Mouse (Mus musculus): Measurements from ENCODE around the gene Unc119b.
"Not testable (repeated sequence)": the region's sequence is repeated elsewhere in the genome, so short reads cannot be mapped to it uniquely, and the experiment has no call there.

The Unc119b gene

DNA sequence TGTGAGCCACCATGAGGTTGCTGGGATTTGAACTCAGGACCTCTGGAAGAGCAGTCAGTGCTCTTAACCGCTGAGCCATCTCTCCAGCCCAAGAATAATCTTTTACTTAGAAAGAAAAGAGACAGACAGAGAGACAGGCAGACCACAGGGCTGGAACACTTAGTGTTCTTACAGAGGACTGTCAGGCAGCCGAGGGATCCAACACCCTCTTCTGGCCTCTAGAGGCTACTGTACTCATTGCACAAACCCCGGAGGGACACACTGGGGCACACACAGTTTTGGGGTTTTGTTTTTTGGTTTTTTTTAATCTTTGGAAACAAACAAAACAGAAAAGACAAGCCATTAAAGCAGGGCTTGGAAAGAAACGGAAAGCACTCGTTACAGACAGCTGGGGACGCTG lies 5.4 kb downstream of the Unc119b start:
- DNase-seq, result no peak

DNA sequence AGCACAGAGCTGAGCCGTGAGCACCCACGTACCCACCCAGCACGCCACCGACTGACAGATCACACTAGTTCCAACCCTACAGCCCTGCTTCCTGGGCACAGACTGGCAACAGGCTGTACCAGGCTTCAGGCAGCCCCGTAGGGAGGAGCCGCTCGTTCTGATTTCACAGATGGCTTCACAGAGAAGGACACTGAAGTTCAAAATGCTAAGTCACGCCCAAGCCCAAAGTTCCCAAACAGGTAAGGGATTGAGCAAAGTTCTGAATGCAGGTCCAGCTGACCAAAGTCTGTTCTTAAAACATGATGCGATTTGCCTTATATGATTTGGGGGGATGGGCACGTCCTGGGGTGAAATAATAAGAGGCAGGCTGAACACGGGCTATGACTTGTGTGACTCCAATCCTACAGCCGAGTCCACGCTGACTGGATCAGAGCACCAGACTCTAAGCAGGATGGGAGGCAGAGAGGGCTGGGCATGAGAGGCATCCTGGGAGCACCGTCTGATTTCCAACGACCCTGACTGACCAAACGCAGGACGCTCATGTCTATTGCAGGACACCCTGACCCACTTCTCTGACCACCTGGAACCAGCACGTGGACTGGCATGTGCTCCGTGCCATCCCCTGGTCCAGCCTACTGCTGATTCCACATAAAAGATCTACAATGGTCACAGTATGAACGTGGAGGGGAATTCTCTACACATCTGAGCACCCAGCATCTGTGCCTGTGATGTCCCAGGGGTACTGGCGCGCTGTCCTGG lies 7.2 kb downstream of the Unc119b start:
- no peak for DNase-seq

DNA sequence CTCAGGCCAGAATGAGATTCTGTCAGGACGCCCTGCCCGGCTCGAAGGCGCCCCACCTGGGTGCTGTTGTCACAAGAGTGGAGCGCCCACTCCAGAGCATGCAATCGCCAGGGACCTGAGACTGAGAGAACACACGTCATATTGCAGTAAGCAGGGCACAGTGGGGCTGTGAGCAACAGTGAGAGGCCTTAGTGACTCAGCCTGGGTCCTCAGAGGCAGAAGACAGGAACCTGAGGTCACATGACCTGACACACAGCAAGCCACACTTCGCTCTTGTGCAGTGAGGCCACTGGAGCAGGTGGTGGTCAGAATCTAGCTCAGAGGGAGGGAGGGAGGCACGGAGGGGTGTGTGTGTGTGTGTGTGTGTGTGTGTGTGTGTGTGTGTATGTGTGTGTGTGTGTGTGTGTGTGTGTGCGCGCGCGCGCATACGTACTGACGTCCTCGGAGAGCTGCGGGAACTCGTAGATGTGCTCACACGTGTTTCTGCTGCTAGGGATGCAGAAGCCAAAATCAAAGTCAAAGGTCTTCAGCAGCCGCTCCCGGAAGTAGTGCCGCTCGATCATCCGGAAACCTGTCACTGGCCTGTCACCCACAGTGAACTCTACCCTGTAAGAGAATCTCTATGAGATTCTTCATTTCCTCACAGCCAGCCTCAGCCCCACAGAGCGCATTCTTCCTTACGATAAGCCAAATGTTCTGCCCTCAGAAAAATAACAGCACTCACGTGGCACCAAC lies 8.0 kb downstream of the Unc119b start:
- DNase-seq, result no peak

DNA sequence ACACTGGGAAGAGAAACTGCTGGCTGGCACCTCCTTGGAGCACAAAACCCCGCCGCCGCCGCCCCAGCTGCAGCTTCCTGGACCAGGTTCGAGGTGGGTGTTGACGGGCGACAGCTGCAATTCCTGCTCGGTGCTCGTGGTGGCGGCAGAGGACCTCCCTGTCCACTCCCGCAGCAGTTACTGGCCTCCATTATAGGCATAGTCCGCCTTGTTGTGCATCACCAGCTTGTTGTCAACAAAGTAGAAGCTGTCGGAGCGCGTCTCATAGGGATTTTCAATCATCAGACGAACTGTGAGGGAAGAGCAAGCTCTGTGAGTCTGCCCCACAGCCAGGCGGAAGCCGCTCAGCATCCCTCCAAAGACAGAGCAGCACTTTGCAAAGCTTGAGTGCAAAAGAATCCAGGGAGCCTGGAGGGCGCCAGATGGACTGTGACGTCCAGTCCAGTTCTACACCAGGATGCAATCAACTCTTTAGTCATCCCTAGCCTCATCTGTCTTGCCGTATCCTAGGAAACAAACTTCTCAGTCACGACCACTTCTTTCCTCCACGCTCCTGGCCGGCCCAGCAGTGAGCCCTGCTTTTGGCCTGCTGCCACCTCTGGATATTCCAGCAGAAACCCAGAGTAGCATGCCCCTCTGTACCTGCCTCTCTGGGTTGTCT lies 9.4 kb downstream of the Unc119b start:
- DNase-seq, result peak; percentile 92

DNA sequence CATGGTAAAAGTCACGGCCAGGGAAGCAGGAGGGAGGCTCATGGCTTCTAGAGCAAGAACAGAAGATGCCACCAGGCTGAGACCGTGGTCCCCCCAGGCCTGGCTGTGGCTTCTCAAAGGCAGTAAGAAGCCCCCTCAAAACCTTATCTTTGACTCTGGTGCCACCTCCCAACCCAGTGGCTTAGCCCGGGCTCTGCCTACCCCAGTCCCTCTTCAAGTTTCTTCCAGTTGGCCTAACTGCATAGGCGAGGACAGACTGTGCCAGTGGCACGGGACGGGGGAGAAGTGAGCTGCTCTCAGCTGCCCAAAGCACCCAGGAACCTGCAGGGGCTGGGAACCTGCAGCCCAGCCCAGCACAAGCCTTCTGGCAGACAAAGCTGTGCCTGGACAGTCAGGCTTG lies 10.1 kb downstream of the Unc119b start:
- DNase-seq, result no peak

- no peak for DNase-seq
These were observed 13.8 kb downstream of the Unc119b start for GRCm38 (mm10) chr5:115120978-115121377.

DNA sequence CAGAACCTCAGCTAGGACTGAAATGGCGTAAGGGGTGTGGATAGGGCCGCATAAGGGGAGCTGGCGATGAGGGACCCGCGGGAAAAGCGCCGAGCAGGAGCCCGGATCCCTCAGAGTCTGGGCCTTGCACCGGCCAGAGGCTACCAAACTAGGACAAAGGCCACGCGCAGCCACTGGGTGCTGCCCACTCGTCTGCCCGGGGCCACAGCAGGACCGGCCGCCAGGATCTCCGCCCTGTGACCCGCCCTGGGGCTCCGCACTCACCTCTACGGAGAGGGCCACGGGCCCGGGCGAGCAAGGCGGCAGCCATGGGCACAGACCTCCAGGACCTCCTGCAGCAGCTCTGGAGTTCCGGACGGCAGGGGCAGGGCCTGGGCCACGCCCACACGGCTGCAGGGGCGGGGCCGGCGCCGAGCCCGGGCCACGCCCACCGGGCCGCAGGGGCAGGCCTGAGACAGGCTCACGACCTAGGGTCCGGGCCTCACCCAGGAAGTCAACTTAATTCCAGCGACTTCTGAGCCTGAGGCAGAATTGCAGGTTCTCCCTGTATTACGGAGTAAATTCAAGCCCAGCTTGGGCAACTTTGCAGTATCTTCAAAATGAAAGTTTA lies 15.7 kb downstream of the Unc119b start, which contains the start of gene Acads:
Gene Acads, minus strand, starts transcription at position 386 of the 610 bp plus-strand sequence.
- DNase-seq, result peak; percentile 89

DNA sequence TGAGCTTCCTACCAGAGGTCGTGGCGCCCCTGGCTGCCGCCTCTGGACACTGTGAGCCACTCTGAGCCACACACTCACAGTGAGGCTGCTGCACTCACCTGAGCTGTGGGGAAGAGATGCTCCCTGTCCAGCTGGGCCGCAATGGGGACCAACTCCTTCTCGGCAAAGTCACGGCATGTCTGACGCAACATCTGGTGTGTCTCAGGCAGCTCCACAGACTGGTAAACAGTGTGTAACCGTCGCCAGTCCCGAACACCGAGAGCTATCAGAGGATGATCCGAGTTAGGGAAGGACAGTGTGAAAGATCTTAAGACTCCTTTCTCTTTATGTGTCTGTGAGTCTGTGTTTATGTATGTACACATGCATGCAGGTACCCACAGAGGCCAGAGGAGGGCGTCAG lies 17.3 kb downstream of the Unc119b start:
- DNase-seq, result no peak

- DNase-seq, result no peak
These were observed 18.3 kb downstream of the Unc119b start for GRCm38 (mm10) chr5:115116426-115116825.

DNA sequence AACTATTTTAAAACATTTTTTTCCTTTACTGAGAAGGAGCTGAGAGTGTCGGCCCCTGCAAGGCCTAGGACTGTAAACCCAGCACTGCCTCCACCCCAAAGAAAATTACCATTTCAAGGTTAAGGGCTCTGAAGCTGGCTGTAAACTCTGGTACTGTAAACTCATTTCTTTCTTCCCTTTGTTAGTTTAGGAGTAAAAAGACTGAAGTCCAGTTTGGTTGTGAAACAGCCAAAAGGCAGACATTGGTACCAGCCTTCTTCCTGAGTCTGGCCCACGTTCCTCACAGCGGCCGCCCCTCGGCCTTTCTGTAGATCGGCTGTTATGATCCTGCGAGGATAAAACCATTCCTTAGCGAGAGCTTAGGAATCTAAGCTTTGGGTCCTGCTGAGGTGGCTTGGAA lies 20.3 kb downstream of the Unc119b start:
- no peak for DNase-seq

DNA sequence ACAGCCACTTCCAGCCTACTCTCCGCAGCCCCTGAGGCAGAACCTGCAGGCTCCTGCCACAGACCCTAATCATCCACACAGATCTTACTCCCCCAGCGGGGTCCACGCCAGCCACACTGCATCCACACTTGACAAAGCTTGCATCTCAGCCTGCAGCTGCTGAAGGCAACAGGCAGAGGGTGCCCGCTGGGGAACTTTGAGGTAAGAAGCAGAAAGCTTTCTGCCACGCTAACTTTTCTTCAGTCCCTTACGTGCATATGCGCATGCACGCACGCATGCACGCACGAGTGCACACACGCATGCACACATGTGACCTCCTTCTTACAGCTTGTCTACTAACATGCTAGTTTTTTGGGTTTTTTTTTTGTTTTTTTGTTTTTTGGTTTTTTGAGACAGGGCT lies 21.5 kb downstream of the Unc119b start:
- no peak for DNase-seq

DNA sequence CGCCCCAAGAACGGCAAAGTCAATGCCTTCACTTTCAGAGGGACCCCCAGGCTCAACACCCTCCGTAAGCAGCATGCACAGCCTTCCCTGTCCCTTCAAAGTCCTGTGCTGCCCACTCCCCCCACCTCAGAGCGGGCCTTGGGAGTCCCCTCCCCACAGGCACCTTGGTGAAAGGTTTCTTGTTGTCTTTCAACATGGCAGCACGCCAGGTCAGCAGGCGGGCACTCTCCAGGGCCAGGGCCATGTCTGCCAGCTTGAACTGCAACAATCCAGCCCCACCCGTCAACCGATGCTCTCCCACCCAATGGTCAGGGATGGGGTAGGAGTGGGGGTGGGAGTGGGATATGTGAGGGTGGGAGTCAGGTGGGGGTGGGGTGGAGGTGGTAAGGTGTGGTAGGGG lies 23.6 kb downstream of the Unc119b start:
- no peak for DNase-seq

GRCm38 (mm10) chr5:115103253-115103652 lies 31.5 kb downstream of the Unc119b start:
- not testable (repeated sequence) for DNase-seq

GRCm38 (mm10) chr5:115102231-115102630 lies 32.5 kb downstream of the Unc119b start:
- DNase-seq, result no peak

GRCm38 (mm10) chr5:115100473-115100872 lies 34.3 kb downstream of the Unc119b start:
- no peak for DNase-seq

DNA sequence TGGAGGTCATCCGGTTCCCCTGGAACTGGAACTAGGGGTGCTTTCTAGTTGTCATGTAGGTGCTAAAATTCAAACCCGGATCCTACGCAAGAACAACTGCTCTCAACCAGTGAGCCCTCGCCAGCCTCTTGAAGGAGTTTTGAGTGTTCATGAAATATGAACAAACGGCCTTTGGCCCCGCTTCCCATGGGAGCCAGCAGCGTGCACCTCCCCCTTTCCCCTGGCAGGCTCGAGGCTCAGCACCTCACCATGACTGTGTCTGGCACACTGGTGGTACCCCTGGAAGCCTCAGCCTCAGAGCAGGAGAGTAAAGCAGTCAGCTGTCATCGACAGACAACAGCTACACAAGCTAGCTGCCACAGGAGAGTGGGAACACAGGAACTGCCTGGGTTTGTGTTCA lies 34.8 kb downstream of the Unc119b start:
- DNase-seq, result peak; percentile 43

GRCm38 (mm10) chr5:115099530-115099929 lies 35.2 kb downstream of the Unc119b start:
- DNase-seq, result no peak

DNA sequence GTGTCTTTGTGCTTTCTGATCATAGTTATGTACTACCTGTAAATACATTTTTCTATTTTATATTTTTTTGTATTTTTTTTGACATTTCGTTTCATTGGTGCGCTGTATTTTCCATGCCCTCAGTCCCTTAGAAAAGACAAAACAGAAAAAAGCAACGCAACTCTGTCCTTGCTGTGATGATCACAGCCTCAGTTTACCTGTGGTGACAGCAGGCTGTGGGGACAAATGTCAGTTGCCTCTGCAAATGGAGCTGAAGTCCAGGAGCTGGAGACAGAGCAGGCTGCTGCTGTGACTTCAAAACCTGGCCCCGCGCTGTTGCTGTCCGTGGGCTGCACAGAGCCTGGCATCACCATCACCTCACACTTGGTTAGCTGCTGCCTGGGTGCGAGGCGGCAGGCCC lies 36.6 kb downstream of the Unc119b start, which contains the start of gene Gm10401:
Gene Gm10401, minus strand, starts transcription at position 101 of the 400 bp plus-strand sequence.
- no peak for DNase-seq

DNA sequence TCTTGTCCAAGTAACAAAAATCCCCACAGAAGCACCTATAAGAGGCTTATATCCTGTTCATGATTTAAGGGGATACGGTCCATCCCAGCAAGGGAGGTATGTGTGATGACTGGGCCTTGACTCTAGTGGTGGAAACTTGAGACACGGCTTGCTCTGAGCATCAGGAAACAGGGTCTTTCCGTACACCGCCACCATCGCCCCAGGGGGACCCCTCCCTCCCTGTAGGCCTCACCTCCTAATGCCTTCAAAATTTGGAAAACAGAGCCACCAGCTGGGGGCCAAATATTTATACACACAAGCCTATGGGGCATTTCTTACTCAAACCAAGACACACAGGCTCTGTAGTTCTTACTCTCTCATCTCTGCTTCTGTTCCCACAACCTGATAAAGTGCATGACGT lies 43.0 kb downstream of the Unc119b start:
- DNase-seq, result no peak

- DNase-seq, result no peak
These were observed 43.8 kb downstream of the Unc119b start for GRCm38 (mm10) chr5:115091015-115091414.

- DNase-seq, result no peak
These were observed 45.0 kb downstream of the Unc119b start for GRCm38 (mm10) chr5:115089592-115090268.

GRCm38 (mm10) chr5:115085675-115086074 lies 49.1 kb downstream of the Unc119b start:
- DNase-seq, result no peak

- no peak for DNase-seq
These were observed 51.3 kb downstream of the Unc119b start for GRCm38 (mm10) chr5:115083492-115083891.
